Mouse (Mus musculus): ENCODE data around the gene Spryd3.

GRCm38 (mm10) chr15:102179106-102179505 is 43.1 kb upstream of the Spryd3 start:
- TF ChIP-seq CTCF (IDR thresholded peaks at IDR 0.05; ENCODE audit: extremely low read depth, insufficient read depth, insufficient read length, insufficient replicate concordance), result no peak
- no peak for TF ChIP-seq POLR2A (IDR thresholded peaks at IDR 0.05; ENCODE audit: low read depth, low read length)
